Mouse (Mus musculus): ENCODE data around the gene Tmbim6.

Gene Tmbim6

GRCm38 (mm10) chr15:99392486-99393385 lies at the start of gene Tmbim6:
Gene Tmbim6, plus strand, starts transcription at chr15:99392882.
- in situ Hi-C loops (cut with MseI, MboI): no loop called here

GRCm38 (mm10) chr15:99343414-99344147 lies 49.1 kb upstream of the Tmbim6 start:
- in situ Hi-C loops (cut with MseI, MboI): no loop called here

- in situ Hi-C loops (cut with MseI, MboI): no loop called here
These were observed 48.4 kb upstream of the Tmbim6 start for GRCm38 (mm10) chr15:99344148-99344870.

- in situ Hi-C loops (cut with MseI, MboI): no loop called here
These were observed 47.7 kb upstream of the Tmbim6 start for GRCm38 (mm10) chr15:99344961-99345360.

- in situ Hi-C loops (cut with MseI, MboI): no loop called here
These were observed 41.1 kb upstream of the Tmbim6 start for GRCm38 (mm10) chr15:99351610-99352009.

GRCm38 (mm10) chr15:99352306-99352705 lies 40.4 kb upstream of the Tmbim6 start:
- in situ Hi-C loops (cut with MseI, MboI): no loop called here

GRCm38 (mm10) chr15:99355660-99356059 lies 37.0 kb upstream of the Tmbim6 start:
- in situ Hi-C loops (cut with MseI, MboI): no loop called here

GRCm38 (mm10) chr15:99356462-99356861 lies 36.2 kb upstream of the Tmbim6 start:
- in situ Hi-C loops (cut with MseI, MboI): no loop called here

- in situ Hi-C loops (cut with MseI, MboI): no loop called here
These were observed 33.7 kb upstream of the Tmbim6 start for GRCm38 (mm10) chr15:99358952-99359351.

GRCm38 (mm10) chr15:99364022-99364530 lies 28.6 kb upstream of the Tmbim6 start:
- in situ Hi-C loops (cut with MseI, MboI): no loop called here

GRCm38 (mm10) chr15:99364921-99365320 lies 27.8 kb upstream of the Tmbim6 start:
- in situ Hi-C loops (cut with MseI, MboI): no loop called here

GRCm38 (mm10) chr15:99368583-99369266 lies 24.0 kb upstream of the Tmbim6 start:
- in situ Hi-C loops (cut with MseI, MboI): no loop called here

GRCm38 (mm10) chr15:99369391-99370171 lies 23.1 kb upstream of the Tmbim6 start:
- in situ Hi-C loops (cut with MseI, MboI): no loop called here

- in situ Hi-C loops (cut with MseI, MboI): no loop called here
These were observed 22.4 kb upstream of the Tmbim6 start, which contains the start of gene Fmnl3 for GRCm38 (mm10) chr15:99370259-99370691. Gene Fmnl3, minus strand, starts transcription at chr15:99370482.

- in situ Hi-C loops (cut with MseI, MboI): no loop called here
These were observed 20.9 kb upstream of the Tmbim6 start for GRCm38 (mm10) chr15:99371526-99372340.

GRCm38 (mm10) chr15:99372761-99373160 lies 19.9 kb upstream of the Tmbim6 start:
- in situ Hi-C loops (cut with MseI, MboI): no loop called here

- in situ Hi-C loops (cut with MseI, MboI): loop anchor here (5.0 kb wide), 2 partner anchors 48 to 58 kb away; no protein-coding TSS in a partner anchor
These were observed 17.6 kb upstream of the Tmbim6 start for GRCm38 (mm10) chr15:99375036-99375435.

GRCm38 (mm10) chr15:99375581-99375980 lies 17.1 kb upstream of the Tmbim6 start:
- in situ Hi-C loops (cut with MseI, MboI): loop anchor here (5.0 kb wide), 2 partner anchors 48 to 58 kb away; no protein-coding TSS in a partner anchor

- in situ Hi-C loops (cut with MseI, MboI): loop anchor here (5.0 kb wide), 2 partner anchors 49 to 59 kb away; no protein-coding TSS in a partner anchor
These were observed 16.4 kb upstream of the Tmbim6 start for GRCm38 (mm10) chr15:99376240-99376639.

Measured in mouse trophoblast stem cell (cell line).